Mouse (Mus musculus): ENCODE measurements around the gene Csnk1g2. TPM values are rescaled to one million over a fixed set of nuclear protein-coding genes. Genes with fewer than 3 reads are reported as not detected.
A peak's percentile ranks its signal among the peaks of the same experiment; 100 is the strongest.

Gene Csnk1g2
- polyA plus RNA-seq, 1 experiment from 2014 or later = 24.9 TPM

DNA sequence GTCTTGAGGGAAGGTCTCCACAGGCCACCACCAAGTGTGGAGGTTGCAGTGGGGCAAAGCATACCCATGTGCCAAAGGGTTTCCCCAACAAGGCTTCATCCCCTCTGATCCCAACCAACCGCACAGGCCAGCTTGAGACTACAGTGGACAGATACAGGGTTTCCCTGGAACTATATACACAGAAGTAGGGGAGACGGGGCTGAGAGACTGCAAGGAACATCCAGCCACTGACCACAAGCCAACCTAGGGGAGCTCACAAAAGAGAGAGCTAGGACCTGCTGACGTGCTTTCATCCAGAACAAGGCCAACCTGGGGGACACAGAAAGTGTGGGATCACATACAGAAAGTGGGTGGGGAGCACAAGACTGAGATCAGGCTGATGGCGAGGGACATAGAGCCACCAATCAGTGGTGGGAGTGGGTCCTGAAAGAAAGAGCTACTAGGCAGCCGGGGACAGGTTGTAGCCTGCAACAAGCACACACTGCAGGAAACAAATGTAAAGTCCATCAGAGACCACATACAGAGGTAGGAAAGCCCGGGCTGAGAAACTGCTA is 52.3 kb downstream of the Csnk1g2 start:
- Histone ChIP-seq H3K9me3 (ENCODE audit: control insufficient read depth, low read length) (no peaks in the 10 kb centered on the region), H3K4me1 (ENCODE audit: control insufficient read depth, insufficient read depth, low read depth, low read length) (peaks cover 54% of the 10 kb centered on the region), H3K27ac (ENCODE audit: low read depth, low read length) (peak overlapping the region; percentile 86; the same call in 1 of the 2 replicates), H3K4me2 (ENCODE audit: low read length) (peak overlapping the region; percentile 91), H3K9ac (ENCODE audit: low read depth, low read length) (peak overlapping the region; percentile 98), H3K27me3 (replicated peaks; ENCODE audit: control insufficient read depth, insufficient read depth, low read length) (no peaks in the 10 kb centered on the region), H3K4me3 (ENCODE audit: low read length) (peak overlapping the region; percentile 94), H3K36me3 (ENCODE audit: control insufficient read depth, insufficient read depth, low read length) (peaks cover 15% of the 10 kb centered on the region)
- no peak for ATAC-seq
- WGBS = 15% methylated on average over 6 of the region's 6 CpGs

DNA sequence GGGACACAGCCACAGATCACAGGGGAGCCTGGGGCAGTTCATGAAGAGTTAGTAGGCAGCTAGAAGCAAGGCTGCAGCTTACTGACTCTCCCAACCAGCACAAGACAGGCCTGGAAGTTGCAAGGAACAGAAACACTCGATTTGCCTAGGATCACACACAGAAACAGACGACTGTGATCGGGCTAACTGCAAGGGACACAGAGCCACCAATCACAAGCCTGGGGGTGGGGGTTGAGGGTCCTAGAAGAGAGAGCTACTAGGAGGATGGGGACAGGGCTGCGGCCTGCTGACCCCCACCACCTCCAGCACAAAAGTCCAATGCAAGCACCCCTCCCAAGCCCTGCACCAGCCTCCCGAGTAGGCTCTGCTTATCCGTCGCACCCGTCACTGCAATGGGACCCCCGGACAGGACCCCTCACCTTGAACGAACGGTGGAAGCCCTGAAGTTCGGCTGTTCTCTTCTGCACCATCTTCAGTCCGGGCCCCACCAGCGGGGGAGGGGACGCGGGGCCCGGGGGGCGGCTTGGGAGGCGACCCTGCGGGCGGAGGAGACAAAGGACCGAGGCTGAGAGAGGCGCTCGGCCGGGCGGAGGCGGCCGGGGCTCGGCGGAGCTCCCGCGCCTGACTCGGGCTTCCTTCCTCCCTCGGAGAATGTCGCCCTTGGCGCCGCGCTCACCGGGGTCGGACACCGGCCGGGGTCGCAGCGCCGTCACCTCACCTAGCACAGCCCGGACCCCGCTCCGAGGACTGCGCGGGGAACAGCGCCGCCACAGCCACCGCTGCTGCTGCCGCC is 53.0 kb downstream of the Csnk1g2 start:
- Histone ChIP-seq H3K36me3 (ENCODE audit: control insufficient read depth, insufficient read depth, low read length) (peaks cover 9% of the 10 kb centered on the region), H3K27ac (ENCODE audit: low read depth, low read length) (peak overlapping the region; percentile 86), H3K4me3 (ENCODE audit: low read length) (peak overlapping the region; percentile 94), H3K4me1 (ENCODE audit: control insufficient read depth, insufficient read depth, low read depth, low read length) (peaks cover 54% of the 10 kb centered on the region), H3K27me3 (replicated peaks; ENCODE audit: control insufficient read depth, insufficient read depth, low read length) (no peaks in the 10 kb centered on the region), H3K4me2 (ENCODE audit: low read length) (peak overlapping the region; percentile 91), H3K9me3 (ENCODE audit: control insufficient read depth, low read length) (no peaks in the 10 kb centered on the region), H3K9ac (ENCODE audit: low read depth, low read length) (peak overlapping the region; percentile 98)
- no peak; the same call in 1 of the 2 replicates for ATAC-seq
- under 1% methylated on average over 31 of the region's 54 CpGs for WGBS

DNA sequence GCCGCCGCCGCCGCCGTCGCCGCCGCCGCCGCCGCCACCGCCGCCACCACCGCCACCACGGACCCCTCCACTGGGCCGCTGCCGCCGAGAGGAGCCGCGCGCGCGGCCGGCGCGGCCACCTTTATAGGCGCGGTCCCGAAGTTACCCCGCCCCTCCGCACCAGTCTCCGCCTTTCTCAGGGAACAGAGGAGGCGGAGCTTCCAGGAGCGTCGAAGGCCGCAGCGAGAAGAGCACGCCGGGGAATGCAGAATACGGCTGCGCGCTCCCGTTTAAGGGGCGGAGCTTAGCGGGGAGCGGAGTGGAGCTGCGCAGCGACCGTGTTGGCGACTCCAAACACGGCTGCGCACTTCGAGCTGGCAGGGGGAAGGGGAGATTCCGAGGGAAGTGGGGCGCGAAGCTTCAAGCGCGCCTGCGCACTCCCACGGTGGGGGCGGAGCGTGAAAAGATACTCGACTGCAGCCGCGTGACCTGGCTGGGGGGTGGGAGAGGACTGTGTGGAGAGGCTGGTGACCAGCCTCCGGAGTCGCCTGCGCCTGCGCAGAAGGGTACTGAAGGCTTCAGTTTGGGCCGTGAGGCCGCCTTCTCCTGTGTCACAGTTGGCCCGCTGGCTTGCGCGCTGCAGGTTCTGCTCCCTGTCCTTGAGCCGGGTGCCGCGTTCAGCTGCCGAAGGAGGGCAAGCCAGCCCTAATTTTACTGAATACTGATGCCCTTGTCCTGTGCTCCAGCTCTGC is 53.7 kb downstream of the Csnk1g2 start:
- H3K4me1 ChIP-seq (ENCODE audit: control insufficient read depth, insufficient read depth, low read depth, low read length) = peaks cover 54% of the 10 kb centered on the region
- peak overlapping the region; percentile 98 for H3K9ac ChIP-seq (ENCODE audit: low read depth, low read length)
- H3K27me3 ChIP-seq (replicated peaks; ENCODE audit: control insufficient read depth, insufficient read depth, low read length) = no peaks in the 10 kb centered on the region
- WGBS = under 1% methylated on average over 60 of the region's 78 CpGs
- H3K27ac ChIP-seq (ENCODE audit: low read depth, low read length) = peak overlapping the region; percentile 95
- H3K36me3 ChIP-seq (ENCODE audit: control insufficient read depth, insufficient read depth, low read length) = peaks cover 4% of the 10 kb centered on the region
- no peaks in the 10 kb centered on the region for H3K9me3 ChIP-seq (ENCODE audit: control insufficient read depth, low read length)
- ATAC-seq = peak; percentile 94
- H3K4me3 ChIP-seq (ENCODE audit: low read length) = peak overlapping the region; percentile 94
- peak overlapping the region; percentile 91 for H3K4me2 ChIP-seq (ENCODE audit: low read length)

DNA sequence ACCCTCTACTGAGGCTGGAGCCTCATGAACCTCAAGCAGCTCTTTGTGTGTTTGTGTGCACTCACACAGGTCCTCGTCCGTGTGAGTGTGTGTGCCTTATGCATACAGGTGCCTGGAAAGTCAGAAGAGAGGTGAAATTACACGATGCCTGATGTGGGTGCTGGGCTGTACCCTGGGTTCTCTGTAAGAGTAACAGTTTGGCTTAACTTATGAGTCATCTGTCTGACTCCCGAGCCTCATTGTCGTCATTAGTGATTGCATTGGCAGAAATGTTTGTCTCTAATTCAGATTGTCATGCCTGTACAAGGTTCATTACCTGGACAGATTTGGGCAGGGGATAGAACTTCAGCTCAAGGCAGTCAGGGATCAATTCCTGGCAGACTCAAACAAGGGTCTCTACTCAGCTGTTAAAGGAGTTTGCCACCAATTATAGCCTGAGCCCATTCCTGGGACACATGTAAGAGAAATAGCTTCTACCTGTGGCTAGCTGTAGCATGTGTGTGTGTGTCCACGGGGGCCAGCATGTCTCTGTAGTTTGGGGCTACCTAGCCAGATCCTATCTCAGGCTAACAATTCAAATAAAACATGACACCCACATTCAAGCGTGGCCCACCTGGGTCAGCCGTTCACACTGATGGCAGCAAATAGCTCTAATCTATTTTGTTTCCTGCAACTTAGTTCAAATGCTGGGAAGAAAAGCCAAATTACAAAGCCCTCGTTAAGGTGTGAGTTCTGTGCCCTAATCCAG is 54.7 kb downstream of the Csnk1g2 start:
- WGBS = 40% methylated on average over 9 of the region's 9 CpGs
- H3K9ac ChIP-seq (ENCODE audit: low read depth, low read length) = peak overlapping the region; percentile 78
- peak overlapping the region; percentile 94 for H3K4me3 ChIP-seq (ENCODE audit: low read length)
- peak overlapping the region; percentile 95 for H3K27ac ChIP-seq (ENCODE audit: low read depth, low read length)
- peak overlapping the region; percentile 66 for H3K4me2 ChIP-seq (ENCODE audit: low read length)
- H3K27me3 ChIP-seq (replicated peaks; ENCODE audit: control insufficient read depth, insufficient read depth, low read length) = no peaks in the 10 kb centered on the region
- H3K36me3 ChIP-seq (ENCODE audit: control insufficient read depth, insufficient read depth, low read length) = no peaks in the 10 kb centered on the region
- no peaks in the 10 kb centered on the region for H3K9me3 ChIP-seq (ENCODE audit: control insufficient read depth, low read length)
- H3K4me1 ChIP-seq (ENCODE audit: control insufficient read depth, insufficient read depth, low read depth, low read length) = peaks cover 50% of the 10 kb centered on the region
- no peak for ATAC-seq

DNA sequence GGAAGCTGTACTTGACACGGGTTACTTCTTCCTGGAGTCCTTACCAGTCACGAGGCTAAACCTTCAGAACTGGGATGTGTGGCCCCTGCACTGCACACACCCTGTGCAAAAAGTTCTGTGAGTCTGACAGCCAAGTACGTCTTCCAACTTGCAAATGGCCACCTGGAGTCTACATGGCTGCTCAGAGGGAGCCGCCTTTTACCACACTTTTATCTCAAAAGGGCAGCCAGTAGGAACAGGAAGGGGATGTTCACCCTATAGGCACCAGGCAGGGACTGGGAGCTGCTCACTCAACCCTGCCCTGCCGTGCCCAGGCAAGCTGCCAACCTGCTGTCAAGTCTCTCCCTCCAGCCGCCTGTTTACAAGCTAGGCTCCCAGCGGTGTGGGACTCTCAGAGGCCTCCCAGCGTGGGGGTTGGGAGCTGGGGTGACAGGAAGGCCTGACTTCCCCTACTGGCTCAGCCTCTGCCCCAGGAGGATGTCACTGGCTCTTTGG is 55.4 kb downstream of the Csnk1g2 start, which contains the start of gene Mknk2:
Mknk2 (minus strand) TSS at position 171 of the 495 bp plus-strand sequence.
- WGBS = 22% methylated on average over 8 of the region's 8 CpGs

DNA sequence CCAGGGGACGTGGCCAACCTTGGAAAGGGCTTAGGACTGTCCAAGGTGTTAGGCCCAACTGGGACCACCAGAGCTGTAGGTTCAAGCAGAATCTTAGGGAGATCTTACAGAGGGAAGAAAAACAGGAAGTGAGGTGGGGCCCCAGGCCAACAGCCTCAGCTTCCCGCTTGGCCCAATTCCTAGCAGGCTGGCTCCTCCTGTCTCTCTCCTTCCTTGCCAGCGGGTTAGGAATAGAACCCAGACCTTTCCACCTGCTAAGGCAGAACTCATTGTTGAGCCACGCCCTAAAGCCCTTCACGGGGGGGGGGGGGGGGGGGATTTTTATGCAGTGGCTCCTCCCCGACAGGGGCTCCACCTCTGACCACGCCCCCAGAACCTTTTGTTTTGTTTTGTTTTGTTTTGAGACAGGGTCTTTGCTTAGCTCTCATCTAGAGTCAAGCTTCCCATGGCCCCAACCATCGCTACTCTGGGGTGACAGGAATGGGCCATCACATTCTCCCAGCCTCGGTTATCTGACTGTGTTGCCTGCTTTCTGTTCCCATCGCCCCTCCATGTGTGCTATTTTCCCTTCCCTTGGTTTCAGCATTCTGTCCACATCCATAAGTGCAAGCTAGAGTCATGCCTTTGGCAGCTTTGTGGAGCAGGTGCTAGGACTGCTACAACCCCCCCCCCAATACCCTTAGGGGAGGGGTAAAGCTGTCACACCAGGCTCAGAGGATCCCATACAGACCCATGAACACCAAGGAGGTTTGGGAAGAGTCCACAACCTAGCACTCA is 56.2 kb downstream of the Csnk1g2 start:
- ATAC-seq = no peak
- peaks cover 36% of the 10 kb centered on the region for H3K4me1 ChIP-seq (ENCODE audit: control insufficient read depth, insufficient read depth, low read depth, low read length)
- no peak overlapping the region for H3K4me2 ChIP-seq (ENCODE audit: low read length)
- no peaks in the 10 kb centered on the region for H3K9me3 ChIP-seq (ENCODE audit: control insufficient read depth, low read length)
- peak overlapping the region; percentile 95 for H3K27ac ChIP-seq (ENCODE audit: low read depth, low read length)
- H3K36me3 ChIP-seq (ENCODE audit: control insufficient read depth, insufficient read depth, low read length) = no peaks in the 10 kb centered on the region; the same call in 1 of the 2 replicates
- H3K9ac ChIP-seq (ENCODE audit: low read depth, low read length) = no peak overlapping the region; the same call in 1 of the 2 replicates
- WGBS = 45% methylated on average over 9 of the region's 10 CpGs
- H3K27me3 ChIP-seq (replicated peaks; ENCODE audit: control insufficient read depth, insufficient read depth, low read length) = no peaks in the 10 kb centered on the region
- H3K4me3 ChIP-seq (ENCODE audit: low read length) = no peak overlapping the region

More for the DNA sequence above, 55.4 kb downstream of the Csnk1g2 start, which contains the start of gene Mknk2:
- 0 out of 2 replicates have a peak, but pooled peaks have one; percentile 1 for ATAC-seq
- H3K4me1 ChIP-seq (ENCODE audit: control insufficient read depth, insufficient read depth, low read depth, low read length) = peaks cover 44% of the 10 kb centered on the region
- H3K27ac ChIP-seq (ENCODE audit: low read depth, low read length) = peak within 1 kb of the TSS; percentile 95
- no peaks in the 10 kb centered on the region for H3K9me3 ChIP-seq (ENCODE audit: control insufficient read depth, low read length)
- H3K36me3 ChIP-seq (ENCODE audit: control insufficient read depth, insufficient read depth, low read length) = no peaks in the 10 kb centered on the region
- H3K4me3 ChIP-seq (ENCODE audit: low read length) = peak within 1 kb of the TSS; percentile 94
- peak within 1 kb of the TSS; percentile 66 for H3K4me2 ChIP-seq (ENCODE audit: low read length)
- no peaks in the 10 kb centered on the region for H3K27me3 ChIP-seq (replicated peaks; ENCODE audit: control insufficient read depth, insufficient read depth, low read length)
- H3K9ac ChIP-seq (ENCODE audit: low read depth, low read length) = peak within 1 kb of the TSS; percentile 78

DNA sequence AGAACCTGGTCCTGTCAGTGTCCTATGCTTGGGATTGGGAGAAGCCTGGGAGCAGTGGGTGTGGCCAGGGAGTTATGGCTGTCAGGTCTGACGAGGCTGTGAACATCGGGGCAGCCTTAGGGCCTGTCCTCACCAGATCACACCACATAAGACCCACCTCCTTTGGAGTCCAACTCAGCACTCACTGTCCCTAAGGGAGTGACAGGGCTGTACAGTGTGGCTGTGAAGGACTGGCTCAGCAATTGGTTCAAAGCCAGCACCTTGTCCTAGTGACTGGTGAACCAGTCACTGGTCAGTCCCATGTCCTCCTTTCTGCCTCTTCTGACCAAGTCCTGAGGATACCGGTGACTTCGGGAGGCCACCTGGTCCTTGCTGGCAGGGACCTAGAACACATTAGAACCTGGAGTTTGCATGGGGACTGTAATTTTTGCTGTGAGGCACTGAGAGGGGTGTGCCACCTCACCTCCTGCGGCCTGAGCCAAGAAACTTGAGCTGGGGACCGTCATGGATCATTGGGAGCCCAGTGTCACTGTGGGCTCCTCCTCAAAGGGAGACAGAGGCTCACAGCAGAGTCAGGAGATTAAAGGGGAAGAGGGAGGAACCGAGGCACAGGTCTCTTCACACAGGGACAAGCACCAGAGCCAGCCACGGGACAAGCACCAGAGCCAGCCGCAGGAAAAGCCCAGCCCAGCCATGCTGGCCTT is 57.1 kb downstream of the Csnk1g2 start:
- Histone ChIP-seq H3K4me2 (ENCODE audit: low read length) (no peak overlapping the region), H3K4me1 (ENCODE audit: control insufficient read depth, insufficient read depth, low read depth, low read length) (peaks cover 27% of the 10 kb centered on the region), H3K4me3 (ENCODE audit: low read length) (no peak overlapping the region), H3K27me3 (replicated peaks; ENCODE audit: control insufficient read depth, insufficient read depth, low read length) (no peaks in the 10 kb centered on the region), H3K9ac (ENCODE audit: low read depth, low read length) (no peak overlapping the region), H3K27ac (ENCODE audit: low read depth, low read length) (no peak overlapping the region; the same call in none of the 2 replicates), H3K9me3 (ENCODE audit: control insufficient read depth, low read length) (no peaks in the 10 kb centered on the region), H3K36me3 (ENCODE audit: control insufficient read depth, insufficient read depth, low read length) (peaks cover 5% of the 10 kb centered on the region; the same call in 1 of the 2 replicates)
- WGBS = 69% methylated on average over 9 of the region's 9 CpGs
- ATAC-seq = no peak
